ENCODE assay signal across 8 mouse cellular contexts in the genomic region with DNA sequence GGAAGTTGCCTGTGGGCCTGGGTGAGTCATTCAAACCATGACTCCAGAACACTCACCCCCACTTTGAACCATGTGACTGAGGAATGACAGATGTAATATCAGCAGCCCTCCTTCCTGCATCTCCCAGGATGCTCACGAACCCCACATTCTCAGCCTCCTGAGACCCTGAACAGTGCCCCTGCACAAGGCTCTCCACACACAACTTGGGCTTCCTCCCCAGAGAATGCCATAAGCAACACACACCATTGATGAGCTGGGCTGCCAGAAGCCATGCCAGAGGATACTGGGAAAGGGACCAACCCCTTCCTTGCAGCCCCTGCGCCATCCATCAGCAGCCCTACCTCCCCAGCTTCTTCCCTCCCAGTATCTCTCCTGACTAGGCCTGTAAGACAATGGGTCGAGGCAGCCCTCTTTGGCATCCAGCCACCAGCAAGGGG. TPM values are rescaled to one million over a fixed set of nuclear protein-coding genes. Genes with fewer than 3 reads are reported as not detected.
A peak's percentile ranks its signal among the peaks of the same experiment; 100 is the strongest.
DNase-seq lines count a peak whose midpoint lies in the region; ATAC-seq and TF ChIP-seq lines count a peak whose summit lies in the region.

No protein-coding gene starts in this region.

- DNase-seq in kidney, postnatal 0 days (ENCODE audit: low spot score) = no peak
- no peak for DNase-seq in kidney, postnatal 36 days
- no peak for DNase-seq in embryonic facial prominence, embryonic 11.5 days (ENCODE audit: low spot score)
- DNase-seq in forebrain, postnatal 0 days = no peak
- no peak for DNase-seq in midbrain, embryonic 14.5 days
- no peak for DNase-seq in adrenal gland, postnatal 25 days

- 52% methylated on average over 3 of the region's 3 CpGs for WGBS in kidney, postnatal 0 days
- WGBS in embryonic facial prominence, embryonic 11.5 days = 61% methylated on average over 3 of the region's 3 CpGs
- 26% methylated on average over 3 of the region's 3 CpGs for WGBS in forebrain, postnatal 0 days
- 26% methylated on average over 3 of the region's 3 CpGs for WGBS in midbrain, embryonic 14.5 days

- no peak overlapping the region for H3K27ac ChIP-seq in kidney, postnatal 0 days
- H3K27ac ChIP-seq in embryonic facial prominence, embryonic 11.5 days (replicated peaks; ENCODE audit: low read depth, low read length) = no peak overlapping the region
- H3K27ac ChIP-seq in forebrain, postnatal 0 days (ENCODE audit: low read depth, low read length) = peak overlapping the region; percentile 89
- H3K27ac ChIP-seq in midbrain, embryonic 14.5 days (replicated peaks; ENCODE audit: low read depth, low read length) = peak overlapping the region; percentile 83

- H3K9ac ChIP-seq in kidney, postnatal 0 days (ENCODE audit: low read depth, low read length) = peak overlapping the region; percentile 68; the same call in 1 of the 2 replicates
- peak overlapping the region; percentile 66 for H3K9ac ChIP-seq in embryonic facial prominence, embryonic 11.5 days (replicated peaks; ENCODE audit: low read length)
- peak overlapping the region; percentile 71 for H3K9ac ChIP-seq in forebrain, postnatal 0 days
- H3K9ac ChIP-seq in midbrain, embryonic 14.5 days (replicated peaks; ENCODE audit: low read length) = peak overlapping the region; percentile 84

- peak overlapping the region; percentile 69 for H3K4me3 ChIP-seq in kidney, postnatal 0 days (replicated peaks; ENCODE audit: low read depth, low read length)
- H3K4me3 ChIP-seq in embryonic facial prominence, embryonic 11.5 days (ENCODE audit: low read depth, low read length) = peak overlapping the region; percentile 69
- peak overlapping the region; percentile 53 for H3K4me3 ChIP-seq in forebrain, postnatal 0 days (ENCODE audit: low read depth, low read length)
- peak overlapping the region; percentile 74 for H3K4me3 ChIP-seq in midbrain, embryonic 14.5 days (replicated peaks; ENCODE audit: low read depth, low read length)

- no peak for TF ChIP-seq CTCF in kidney, postnatal 0 days (IDR thresholded peaks at IDR 0.05; ENCODE audit: low read depth)
- no peak for TF ChIP-seq CTCF in forebrain, postnatal 0 days (IDR thresholded peaks at IDR 0.05; ENCODE audit: low read depth)

- H3K4me2 ChIP-seq in kidney, postnatal 0 days (ENCODE audit: low read length) = peak overlapping the region; percentile 90
- H3K4me2 ChIP-seq in embryonic facial prominence, embryonic 11.5 days (ENCODE audit: low read depth, low read length) = peak overlapping the region; percentile 93
- H3K4me2 ChIP-seq in forebrain, postnatal 0 days (ENCODE audit: low read depth) = peak overlapping the region; percentile 87
- peak overlapping the region; percentile 76 for H3K4me2 ChIP-seq in midbrain, embryonic 14.5 days (ENCODE audit: low read length)

- peaks cover 22% of the 10 kb centered on the region; the same call in 1 of the 2 replicates for H3K36me3 ChIP-seq in kidney, postnatal 0 days (ENCODE audit: insufficient read depth, low read length)
- H3K36me3 ChIP-seq in embryonic facial prominence, embryonic 11.5 days (replicated peaks; ENCODE audit: control insufficient read depth, insufficient read depth, low read depth, low read length) = peaks cover 4% of the 10 kb centered on the region; the same call in 1 of the 2 replicates
- H3K36me3 ChIP-seq in forebrain, postnatal 0 days (ENCODE audit: insufficient read depth) = peaks cover 44% of the 10 kb centered on the region
- H3K36me3 ChIP-seq in midbrain, embryonic 14.5 days (ENCODE audit: control insufficient read depth, insufficient read depth, low read length) = peaks cover 53% of the 10 kb centered on the region

- ATAC-seq in kidney, postnatal 0 days (replicated peaks; ENCODE audit: low FRiP score, low read depth) = no peak
- no peak for ATAC-seq in embryonic facial prominence, embryonic 11.5 days (replicated peaks; ENCODE audit: insufficient number of reproducible peaks, low FRiP score, low TSS enrichment, low read depth)
- no peak for ATAC-seq in forebrain, postnatal 0 days
- ATAC-seq in midbrain, embryonic 14.5 days (ENCODE audit: low FRiP score, low TSS enrichment) = no peak
- ATAC-seq in megakaryocyte progenitor cell, adult 5-6 weeks (replicated peaks; ENCODE audit: poor library complexity) = no peak
- no peak for ATAC-seq in erythroid progenitor cell, adult 5-6 weeks (replicated peaks; ENCODE audit: low FRiP score, poor library complexity, severe bottlenecking)

- H3K9me3 ChIP-seq in kidney, postnatal 0 days (replicated peaks; ENCODE audit: low read length) = no peaks in the 10 kb centered on the region
- no peaks in the 10 kb centered on the region for H3K9me3 ChIP-seq in embryonic facial prominence, embryonic 11.5 days (replicated peaks; ENCODE audit: control insufficient read depth, low read length)
- H3K9me3 ChIP-seq in forebrain, postnatal 0 days (ENCODE audit: low read length) = no peaks in the 10 kb centered on the region
- H3K9me3 ChIP-seq in midbrain, embryonic 14.5 days (ENCODE audit: control insufficient read depth, low read length) = no peaks in the 10 kb centered on the region

- peaks cover 31% of the 10 kb centered on the region for H3K4me1 ChIP-seq in kidney, postnatal 0 days (replicated peaks; ENCODE audit: insufficient read depth, low read length)
- H3K4me1 ChIP-seq in embryonic facial prominence, embryonic 11.5 days (ENCODE audit: control insufficient read depth, insufficient read depth, low read length) = peaks cover 20% of the 10 kb centered on the region
- H3K4me1 ChIP-seq in forebrain, postnatal 0 days (ENCODE audit: insufficient read depth) = peaks cover 29% of the 10 kb centered on the region
- peaks cover 51% of the 10 kb centered on the region for H3K4me1 ChIP-seq in midbrain, embryonic 14.5 days (ENCODE audit: control insufficient read depth, insufficient read depth, low read length)

- H3K27me3 ChIP-seq in kidney, postnatal 0 days (ENCODE audit: insufficient read depth, low read length) = no peaks in the 10 kb centered on the region
- no peaks in the 10 kb centered on the region for H3K27me3 ChIP-seq in embryonic facial prominence, embryonic 11.5 days (ENCODE audit: control insufficient read depth, insufficient read depth, low read length)
- no peaks in the 10 kb centered on the region for H3K27me3 ChIP-seq in forebrain, postnatal 0 days (ENCODE audit: insufficient read depth, low read length)
- no peaks in the 10 kb centered on the region for H3K27me3 ChIP-seq in midbrain, embryonic 14.5 days (ENCODE audit: control insufficient read depth, insufficient read depth, low read length)

RNA-seq across cellular contexts. Expression of a gene that starts 5.8 kb away (rescaled TPM):
- polyA plus RNA-seq in kidney, postnatal 0 days (2015; fragmentation: Nextera tagmentation; extraction: Ambion mirVana) = 1.8 and 2.5 TPM in 2 replicates
- polyA plus RNA-seq in embryonic facial prominence, embryonic 11.5 days (2014; fragmentation: Nextera tagmentation; extraction: Ambion mirVana) = 1.6 and 1.9 TPM in 2 replicates
- 2.3 and 2.6 TPM in 2 replicates for total RNA-seq in forebrain, postnatal 0 days (2014; rRNA removed)
- polyA plus RNA-seq in forebrain, postnatal 0 days (2015; fragmentation: Nextera tagmentation; extraction: Ambion mirVana) = 2.4 and 3.1 TPM in 2 replicates
- polyA plus RNA-seq in midbrain, embryonic 14.5 days (2014; fragmentation: Nextera tagmentation; extraction: Ambion mirVana) = 3.9 and 5.6 TPM in 2 replicates
- total RNA-seq in megakaryocyte progenitor cell, adult 5-6 weeks (2015) = 1.6 and 2.1 TPM in 2 replicates
- total RNA-seq in megakaryocyte progenitor cell, adult 5-6 weeks (2017) = 1.3 and 2.5 TPM in 2 replicates
- total RNA-seq in adrenal gland, postnatal 25 days (2021) = 18.7 and 19.1 TPM in 2 replicates
- 1.3 TPM in 1 of 2 replicates, not detected in the other for total RNA-seq in erythroid progenitor cell, adult 5-6 weeks (2015; ENCODE audit: low replicate concordance)
- total RNA-seq in erythroid progenitor cell, adult 5-6 weeks (2017; ENCODE audit: low replicate concordance) = not detected in 2 replicates

RNA-seq across cellular contexts. Expression of a gene that starts 13.0 kb away (rescaled TPM):
- polyA plus RNA-seq in kidney, postnatal 0 days (2015; fragmentation: Nextera tagmentation; extraction: Ambion mirVana) = 25.9 and 28.2 TPM in 2 replicates
- 18.8 and 21.9 TPM in 2 replicates for polyA plus RNA-seq in embryonic facial prominence, embryonic 11.5 days (2014; fragmentation: Nextera tagmentation; extraction: Ambion mirVana)
- 223 and 225 TPM in 2 replicates for total RNA-seq in forebrain, postnatal 0 days (2014; rRNA removed)
- polyA plus RNA-seq in forebrain, postnatal 0 days (2015; fragmentation: Nextera tagmentation; extraction: Ambion mirVana) = 129 and 150 TPM in 2 replicates
- polyA plus RNA-seq in midbrain, embryonic 14.5 days (2014; fragmentation: Nextera tagmentation; extraction: Ambion mirVana) = 62.4 and 117 TPM in 2 replicates
- total RNA-seq in megakaryocyte progenitor cell, adult 5-6 weeks (2015) = not detected in 2 replicates
- total RNA-seq in megakaryocyte progenitor cell, adult 5-6 weeks (2017) = 0.07 TPM in 1 of 2 replicates, not detected in the other
- 27.0 and 30.8 TPM in 2 replicates for total RNA-seq in adrenal gland, postnatal 25 days (2021)
- not detected in 2 replicates for total RNA-seq in erythroid progenitor cell, adult 5-6 weeks (2015; ENCODE audit: low replicate concordance)
- 0.13 TPM in 1 of 2 replicates, not detected in the other for total RNA-seq in erythroid progenitor cell, adult 5-6 weeks (2017; ENCODE audit: low replicate concordance)

RNA-seq across cellular contexts. Expression of a gene that starts 13.4 kb away (rescaled TPM):
- polyA plus RNA-seq in kidney, postnatal 0 days (2015; fragmentation: Nextera tagmentation; extraction: Ambion mirVana) = 30.6 and 34.3 TPM in 2 replicates
- 5.8 and 6.6 TPM in 2 replicates for polyA plus RNA-seq in embryonic facial prominence, embryonic 11.5 days (2014; fragmentation: Nextera tagmentation; extraction: Ambion mirVana)
- total RNA-seq in forebrain, postnatal 0 days (2014; rRNA removed) = 0.10 and 1.8 TPM in 2 replicates
- polyA plus RNA-seq in forebrain, postnatal 0 days (2015; fragmentation: Nextera tagmentation; extraction: Ambion mirVana) = 1.1 and 1.5 TPM in 2 replicates
- polyA plus RNA-seq in midbrain, embryonic 14.5 days (2014; fragmentation: Nextera tagmentation; extraction: Ambion mirVana) = 1.5 and 1.6 TPM in 2 replicates
- total RNA-seq in megakaryocyte progenitor cell, adult 5-6 weeks (2015) = 0.32 and 0.69 TPM in 2 replicates
- total RNA-seq in megakaryocyte progenitor cell, adult 5-6 weeks (2017) = 0.47 TPM in 1 of 2 replicates, not detected in the other
- total RNA-seq in adrenal gland, postnatal 25 days (2021) = 2.8 and 4.1 TPM in 2 replicates
- not detected in 2 replicates for total RNA-seq in erythroid progenitor cell, adult 5-6 weeks (2015; ENCODE audit: low replicate concordance)
- not detected in 2 replicates for total RNA-seq in erythroid progenitor cell, adult 5-6 weeks (2017; ENCODE audit: low replicate concordance)

RNA-seq across cellular contexts. Expression of a gene that starts 13.6 kb away (rescaled TPM):
- polyA plus RNA-seq in kidney, postnatal 0 days (2015; fragmentation: Nextera tagmentation; extraction: Ambion mirVana) = 34.3 and 36.8 TPM in 2 replicates
- polyA plus RNA-seq in embryonic facial prominence, embryonic 11.5 days (2014; fragmentation: Nextera tagmentation; extraction: Ambion mirVana) = 11.7 and 14.3 TPM in 2 replicates
- 33.5 and 41.1 TPM in 2 replicates for total RNA-seq in forebrain, postnatal 0 days (2014; rRNA removed)
- 53.2 and 53.7 TPM in 2 replicates for polyA plus RNA-seq in forebrain, postnatal 0 days (2015; fragmentation: Nextera tagmentation; extraction: Ambion mirVana)
- polyA plus RNA-seq in midbrain, embryonic 14.5 days (2014; fragmentation: Nextera tagmentation; extraction: Ambion mirVana) = 35.4 and 41.6 TPM in 2 replicates
- 10.3 and 22.1 TPM in 2 replicates for total RNA-seq in megakaryocyte progenitor cell, adult 5-6 weeks (2015)
- 11.3 and 16.7 TPM in 2 replicates for total RNA-seq in megakaryocyte progenitor cell, adult 5-6 weeks (2017)
- total RNA-seq in adrenal gland, postnatal 25 days (2021) = 169 and 237 TPM in 2 replicates
- total RNA-seq in erythroid progenitor cell, adult 5-6 weeks (2015; ENCODE audit: low replicate concordance) = 13.3 TPM in 1 of 2 replicates, not detected in the other
- 3.3 and 4.2 TPM in 2 replicates for total RNA-seq in erythroid progenitor cell, adult 5-6 weeks (2017; ENCODE audit: low replicate concordance)

RNA-seq across cellular contexts. Expression of a gene that starts 45.7 kb away (rescaled TPM):
- polyA plus RNA-seq in kidney, postnatal 0 days (2015; fragmentation: Nextera tagmentation; extraction: Ambion mirVana) = 10.1 and 12.8 TPM in 2 replicates
- 12.6 and 13.7 TPM in 2 replicates for polyA plus RNA-seq in embryonic facial prominence, embryonic 11.5 days (2014; fragmentation: Nextera tagmentation; extraction: Ambion mirVana)
- 26.5 and 36.7 TPM in 2 replicates for total RNA-seq in forebrain, postnatal 0 days (2014; rRNA removed)
- polyA plus RNA-seq in forebrain, postnatal 0 days (2015; fragmentation: Nextera tagmentation; extraction: Ambion mirVana) = 28.5 and 43.2 TPM in 2 replicates
- polyA plus RNA-seq in midbrain, embryonic 14.5 days (2014; fragmentation: Nextera tagmentation; extraction: Ambion mirVana) = 33.3 and 33.9 TPM in 2 replicates
- 9.0 and 10.1 TPM in 2 replicates for total RNA-seq in megakaryocyte progenitor cell, adult 5-6 weeks (2015)
- 7.4 and 10.9 TPM in 2 replicates for total RNA-seq in megakaryocyte progenitor cell, adult 5-6 weeks (2017)
- total RNA-seq in adrenal gland, postnatal 25 days (2021) = 35.5 and 44.7 TPM in 2 replicates
- 1.8 and 5.0 TPM in 2 replicates for total RNA-seq in erythroid progenitor cell, adult 5-6 weeks (2015; ENCODE audit: low replicate concordance)
- total RNA-seq in erythroid progenitor cell, adult 5-6 weeks (2017; ENCODE audit: low replicate concordance) = 1.9 and 2.7 TPM in 2 replicates

Comparison
In these comparisons a context has a peak if more than half of its experiments do, and no peak if none do; other contexts are left out.
1. H3K27ac ChIP-seq: peak in forebrain, postnatal 0 days (single experiment) and midbrain, embryonic 14.5 days (single experiment); none in kidney, postnatal 0 days (single experiment) and embryonic facial prominence, embryonic 11.5 days (single experiment).
2. RNA of a gene that starts 13.0 kb away (total RNA-seq): 223 to 225 TPM in forebrain, postnatal 0 days and 27.0 to 30.8 TPM in adrenal gland, postnatal 25 days; 0.07 TPM in megakaryocyte progenitor cell, adult 5-6 weeks and 0.13 TPM in erythroid progenitor cell, adult 5-6 weeks; every median in the first group is over 10 times any median in the second.
3. Peak in every context shown above with its lines, with median percentiles within 50 percentile points of each other: H3K4me2 ChIP-seq, H3K4me3 ChIP-seq and H3K9ac ChIP-seq.